Mouse (Mus musculus): ENCODE measurements at regions not wholly inside any gene's neighbourhood (a gene's known extent, or its start where the extent isn't known, plus 50 kb on each side); places are given as distances from the start of the nearest gene placed in this dataset.

GRCm38 (mm10) chr5:111898482-111898881 lies 164.8 kb downstream of the Gm26897 start:
- no peak for ATAC-seq

GRCm38 (mm10) chr5:111901197-111901596 lies 167.5 kb downstream of the Gm26897 start:
- no peak for ATAC-seq

- ATAC-seq = no peak
These were observed 168.0 kb downstream of the Gm26897 start for GRCm38 (mm10) chr5:111901678-111902077.

- no peak for ATAC-seq
These were observed 174.4 kb downstream of the Gm26897 start for GRCm38 (mm10) chr5:111908085-111908484.

- ATAC-seq = no peak
These were observed 176.8 kb downstream of the Gm26897 start for GRCm38 (mm10) chr5:111910514-111910913.

- no peak for ATAC-seq
These were observed 179.6 kb downstream of the Gm26897 start for GRCm38 (mm10) chr5:111913354-111913753.

- ATAC-seq = no peak
These were observed 180.6 kb downstream of the Gm26897 start for GRCm38 (mm10) chr5:111914296-111914695.

- no peak for ATAC-seq
These were observed 184.0 kb downstream of the Gm26897 start for GRCm38 (mm10) chr5:111917643-111918252.

- no peak for ATAC-seq
These were observed 185.2 kb downstream of the Gm26897 start for GRCm38 (mm10) chr5:111918888-111919287.

- ATAC-seq = no peak
These were observed 189.4 kb downstream of the Gm26897 start for GRCm38 (mm10) chr5:111922991-111923701.

- no peak for ATAC-seq
These were observed 192.0 kb downstream of the Gm26897 start for GRCm38 (mm10) chr5:111925757-111926156.

GRCm38 (mm10) chr5:111929180-111929990 lies 195.7 kb downstream of the Gm26897 start:
- ATAC-seq = no peak

GRCm38 (mm10) chr5:111929991-111930339 lies 196.2 kb downstream of the Gm26897 start:
- no peak for ATAC-seq

GRCm38 (mm10) chr5:111931733-111932132 lies 198.0 kb downstream of the Gm26897 start:
- no peak for ATAC-seq

GRCm38 (mm10) chr5:111935381-111936134 lies 201.8 kb downstream of the Gm26897 start:
- no peak for ATAC-seq

GRCm38 (mm10) chr5:111941831-111942230 lies 208.1 kb downstream of the Gm26897 start:
- ATAC-seq = no peak

GRCm38 (mm10) chr5:111942792-111943191 lies 209.1 kb downstream of the Gm26897 start:
- ATAC-seq = no peak

GRCm38 (mm10) chr5:111943337-111944162 lies 209.8 kb downstream of the Gm26897 start:
- no peak for ATAC-seq

- no peak for ATAC-seq
These were observed 210.7 kb downstream of the Gm26897 start for GRCm38 (mm10) chr5:111944273-111944971.

- no peak for ATAC-seq
These were observed 211.2 kb downstream of the Gm26897 start for GRCm38 (mm10) chr5:111944972-111945285.

- no peak for ATAC-seq
These were observed 212.6 kb downstream of the Gm26897 start for GRCm38 (mm10) chr5:111946281-111946680.

All from activated CD4-positive, CD25-positive, alpha-beta regulatory T cell, adult 4 months (primary cell).